Mouse (Mus musculus): ENCODE results near the gene Ap2m1. TPM values are rescaled to one million over a fixed set of nuclear protein-coding genes. Genes with fewer than 3 reads are reported as not detected.
A peak's percentile ranks its signal among the peaks of the same experiment; 100 is the strongest.

Gene Ap2m1
- polyA plus RNA-seq, 1 experiment from 2014 or later: 1,151 TPM

GRCm38 (mm10) chr16:20534617-20535295 lies 522 bp upstream of the Ap2m1 start:
- Histone ChIP-seq H3K36me3 (peaks cover 55% of the 10 kb centered on the region), H3K27me3 (replicated peaks) (no peaks in the 10 kb centered on the region), H3K4me3 (replicated peaks) (no peak overlapping the region; the same call in 1 of the 2 replicates), H3K27ac (replicated peaks) (no peak overlapping the region), H3K4me2 (peak overlapping the region; percentile 36), H3K9me3 (replicated peaks) (no peaks in the 10 kb centered on the region), H3K4me1 (peaks cover 31% of the 10 kb centered on the region), H3K9ac (replicated peaks) (no peak overlapping the region)
- no peak for ATAC-seq (ENCODE audit: low FRiP score)
- WGBS: 46% methylated on average over 10 of the region's 10 CpGs

- Histone ChIP-seq H3K9ac (replicated peaks) (peak overlapping the region; percentile 99), H3K36me3 (peaks cover 55% of the 10 kb centered on the region), H3K4me3 (replicated peaks) (peak overlapping the region; percentile 93), H3K9me3 (replicated peaks) (no peaks in the 10 kb centered on the region), H3K27me3 (replicated peaks) (no peaks in the 10 kb centered on the region), H3K27ac (replicated peaks) (peak overlapping the region; percentile 89), H3K4me1 (peaks cover 31% of the 10 kb centered on the region), H3K4me2 (peak overlapping the region; percentile 82)
- 33% methylated on average over 9 of the region's 9 CpGs for WGBS
- ATAC-seq (ENCODE audit: low FRiP score): no peak
These were observed 895 bp downstream of the Ap2m1 start for GRCm38 (mm10) chr16:20536081-20536665.

DNA sequence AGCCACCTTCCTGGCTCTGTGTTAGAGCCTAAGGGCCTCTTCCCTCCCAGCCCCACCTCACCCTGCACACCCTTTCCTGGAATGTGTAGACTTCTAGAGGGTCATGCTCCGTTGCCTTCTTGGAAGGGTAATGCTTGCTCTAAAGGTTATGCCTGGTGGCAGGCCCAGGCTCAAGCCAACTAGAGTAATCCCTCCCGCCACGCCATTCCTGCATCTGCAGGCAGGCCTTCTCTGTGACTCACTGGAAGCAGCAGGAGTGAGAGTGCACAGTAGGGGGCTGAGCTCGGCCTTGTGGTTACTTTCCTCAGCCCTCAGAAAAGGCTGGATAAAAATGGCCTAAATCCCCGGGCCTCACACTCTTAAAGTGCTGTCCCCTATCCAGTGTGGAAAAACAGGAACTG lies 1.8 kb downstream of the Ap2m1 start:
- Histone ChIP-seq H3K4me1 (peaks cover 31% of the 10 kb centered on the region), H3K4me3 (replicated peaks) (peak overlapping the region; percentile 93), H3K4me2 (peak overlapping the region; percentile 82), H3K27me3 (replicated peaks) (no peaks in the 10 kb centered on the region), H3K27ac (replicated peaks) (no peak overlapping the region; the same call in 1 of the 2 replicates), H3K9me3 (replicated peaks) (no peaks in the 10 kb centered on the region), H3K36me3 (peaks cover 55% of the 10 kb centered on the region), H3K9ac (replicated peaks) (peak overlapping the region; percentile 99)
- WGBS: 32% methylated on average over 5 of the region's 5 CpGs
- no peak for ATAC-seq (ENCODE audit: low FRiP score)

GRCm38 (mm10) chr16:20537601-20538320 lies 2.5 kb downstream of the Ap2m1 start:
- no peaks in the 10 kb centered on the region for H3K27me3 ChIP-seq (replicated peaks)
- H3K4me3 ChIP-seq (replicated peaks): peak overlapping the region; percentile 93
- no peaks in the 10 kb centered on the region for H3K9me3 ChIP-seq (replicated peaks)
- peak overlapping the region; percentile 99 for H3K9ac ChIP-seq (replicated peaks)
- H3K4me1 ChIP-seq: peaks cover 31% of the 10 kb centered on the region
- WGBS: 49% methylated on average over 6 of the region's 6 CpGs
- H3K4me2 ChIP-seq: peak overlapping the region; percentile 82
- H3K27ac ChIP-seq (replicated peaks): no peak overlapping the region
- ATAC-seq (ENCODE audit: low FRiP score): no peak
- H3K36me3 ChIP-seq: peaks cover 58% of the 10 kb centered on the region

DNA sequence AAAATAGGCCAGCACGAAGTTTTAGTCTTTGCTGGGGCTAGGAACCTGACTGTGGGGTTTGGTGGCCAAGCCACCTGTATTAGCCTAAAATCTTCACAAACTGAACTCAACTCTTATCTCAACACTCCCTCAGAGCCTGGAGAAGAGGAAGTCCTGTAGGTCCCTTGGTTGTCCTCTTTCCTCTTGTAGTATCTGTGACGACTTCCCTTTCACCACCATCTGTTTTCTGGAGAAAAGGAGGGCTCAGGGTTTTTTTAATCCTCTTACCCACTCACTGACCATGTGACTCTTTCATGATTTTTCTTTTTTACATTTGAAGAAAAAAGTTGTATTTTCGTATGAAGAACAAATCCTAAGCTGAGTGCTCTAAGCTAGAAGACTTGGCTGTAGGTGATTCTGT lies 4.4 kb downstream of the Ap2m1 start:
- peaks cover 64% of the 10 kb centered on the region for H3K36me3 ChIP-seq
- peaks cover 31% of the 10 kb centered on the region for H3K4me1 ChIP-seq
- ATAC-seq (ENCODE audit: low FRiP score): no peak
- no peak overlapping the region for H3K9ac ChIP-seq (replicated peaks)
- no peaks in the 10 kb centered on the region for H3K27me3 ChIP-seq (replicated peaks)
- 83% methylated on average over 3 of the region's 3 CpGs for WGBS
- H3K9me3 ChIP-seq (replicated peaks): no peaks in the 10 kb centered on the region
- no peak overlapping the region for H3K4me3 ChIP-seq (replicated peaks)
- H3K27ac ChIP-seq (replicated peaks): no peak overlapping the region
- H3K4me2 ChIP-seq: no peak overlapping the region

DNA sequence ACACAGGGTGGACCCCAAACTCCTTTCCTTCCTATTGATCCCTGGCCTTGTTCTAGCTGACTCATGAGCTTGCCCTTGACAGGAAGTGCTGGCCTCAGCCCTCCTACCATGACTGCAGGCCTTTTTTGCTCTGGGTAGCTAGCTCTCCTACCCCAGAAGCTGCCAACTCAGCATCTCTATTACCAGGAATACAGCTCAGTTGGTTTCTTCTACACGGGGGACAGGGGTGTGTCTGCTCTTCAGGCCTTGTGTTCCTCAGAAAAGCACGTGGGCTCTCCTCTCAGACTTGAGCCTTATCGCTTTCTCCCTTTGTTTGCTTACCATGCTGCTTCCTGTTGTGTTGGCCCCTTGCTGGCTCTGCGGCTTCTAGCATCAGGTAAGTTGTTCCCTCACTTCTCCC lies 5.2 kb downstream of the Ap2m1 start:
- H3K27ac ChIP-seq (replicated peaks): no peak overlapping the region
- H3K4me3 ChIP-seq (replicated peaks): no peak overlapping the region
- no peaks in the 10 kb centered on the region for H3K27me3 ChIP-seq (replicated peaks)
- H3K4me2 ChIP-seq: no peak overlapping the region
- ATAC-seq (ENCODE audit: low FRiP score): no peak
- peaks cover 71% of the 10 kb centered on the region for H3K36me3 ChIP-seq
- 89% methylated on average over 4 of the region's 4 CpGs for WGBS
- H3K9me3 ChIP-seq (replicated peaks): no peaks in the 10 kb centered on the region
- no peak overlapping the region for H3K9ac ChIP-seq (replicated peaks)
- H3K4me1 ChIP-seq: peaks cover 31% of the 10 kb centered on the region

DNA sequence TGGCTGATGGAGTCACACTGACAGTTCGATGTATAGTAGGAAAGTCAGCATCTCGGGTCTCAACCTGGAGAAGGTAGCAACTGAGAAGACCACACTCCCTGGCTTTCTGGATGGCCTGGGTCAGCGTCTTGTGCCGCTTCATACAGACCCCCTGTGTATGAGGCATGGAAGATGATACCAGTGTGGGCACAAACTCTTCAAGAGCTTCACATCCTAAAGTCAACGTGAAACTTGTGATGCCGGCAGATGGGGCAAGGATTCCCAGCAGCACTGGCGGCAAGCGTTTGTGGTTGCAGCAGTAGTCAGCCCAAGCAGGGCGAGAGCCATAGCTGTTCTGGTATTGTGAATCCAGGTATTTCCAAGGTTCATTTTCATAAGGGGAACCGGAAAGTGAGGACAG lies 10.4 kb downstream of the Ap2m1 start:
- Histone ChIP-seq H3K9me3 (replicated peaks) (no peaks in the 10 kb centered on the region), H3K4me1 (peaks cover 23% of the 10 kb centered on the region), H3K9ac (replicated peaks) (no peak overlapping the region), H3K27ac (replicated peaks) (no peak overlapping the region), H3K36me3 (peaks cover 58% of the 10 kb centered on the region), H3K4me2 (no peak overlapping the region), H3K4me3 (replicated peaks) (no peak overlapping the region), H3K27me3 (replicated peaks) (no peaks in the 10 kb centered on the region)
- no peak for ATAC-seq (ENCODE audit: low FRiP score)
- 95% methylated on average over 10 of the region's 10 CpGs for WGBS

GRCm38 (mm10) chr16:20547423-20547822 lies 12.1 kb downstream of the Ap2m1 start:
- WGBS: 56% methylated on average over 5 of the region's 5 CpGs
- H3K4me1 ChIP-seq: peaks cover 23% of the 10 kb centered on the region
- no peaks in the 10 kb centered on the region for H3K9me3 ChIP-seq (replicated peaks)
- H3K36me3 ChIP-seq: peaks cover 57% of the 10 kb centered on the region
- H3K27me3 ChIP-seq (replicated peaks): no peaks in the 10 kb centered on the region
- peak overlapping the region; percentile 79 for H3K27ac ChIP-seq (replicated peaks)
- ATAC-seq (ENCODE audit: low FRiP score): no peak
- no peak overlapping the region; the same call in 1 of the 2 replicates for H3K9ac ChIP-seq (replicated peaks)
- H3K4me2 ChIP-seq: peak overlapping the region; percentile 84
- H3K4me3 ChIP-seq (replicated peaks): peak overlapping the region; percentile 89

- Histone ChIP-seq H3K4me3 (replicated peaks) (peak within 1 kb of the TSS; percentile 89), H3K4me1 (peaks cover 23% of the 10 kb centered on the region), H3K27ac (replicated peaks) (peak within 1 kb of the TSS; percentile 79), H3K4me2 (peak within 1 kb of the TSS; percentile 84), H3K27me3 (replicated peaks) (no peaks in the 10 kb centered on the region), H3K9ac (replicated peaks) (peak within 1 kb of the TSS; percentile 93), H3K9me3 (replicated peaks) (no peaks in the 10 kb centered on the region), H3K36me3 (peaks cover 59% of the 10 kb centered on the region)
- under 1% methylated on average over 56 of the region's 56 CpGs for WGBS
- peak; percentile 98 for ATAC-seq (ENCODE audit: low FRiP score)
These were observed 13.0 kb downstream of the Ap2m1 start, which contains the start of gene Abcf3 for GRCm38 (mm10) chr16:20548096-20548948. TSS of gene Abcf3 (plus strand) at chr16:20548577.

- H3K9ac ChIP-seq (replicated peaks): peak overlapping the region; percentile 93
- H3K27me3 ChIP-seq (replicated peaks): no peaks in the 10 kb centered on the region
- peaks cover 59% of the 10 kb centered on the region for H3K36me3 ChIP-seq
- no peak for ATAC-seq (ENCODE audit: low FRiP score)
- H3K4me1 ChIP-seq: peaks cover 23% of the 10 kb centered on the region
- H3K9me3 ChIP-seq (replicated peaks): no peaks in the 10 kb centered on the region
- H3K27ac ChIP-seq (replicated peaks): no peak overlapping the region
- 48% methylated on average over 9 of the region's 9 CpGs for WGBS
- H3K4me2 ChIP-seq: peak overlapping the region; percentile 84
- peak overlapping the region; percentile 89 for H3K4me3 ChIP-seq (replicated peaks)
These were observed 13.9 kb downstream of the Ap2m1 start for GRCm38 (mm10) chr16:20549161-20549560.

- H3K4me3 ChIP-seq (replicated peaks): no peak overlapping the region
- H3K27me3 ChIP-seq (replicated peaks): no peaks in the 10 kb centered on the region
- no peak overlapping the region for H3K4me2 ChIP-seq
- no peaks in the 10 kb centered on the region for H3K9me3 ChIP-seq (replicated peaks)
- ATAC-seq (ENCODE audit: low FRiP score): no peak
- H3K9ac ChIP-seq (replicated peaks): no peak overlapping the region
- H3K4me1 ChIP-seq: peaks cover 23% of the 10 kb centered on the region
- peaks cover 56% of the 10 kb centered on the region for H3K36me3 ChIP-seq
- H3K27ac ChIP-seq (replicated peaks): no peak overlapping the region
- 95% methylated on average over 5 of the region's 5 CpGs for WGBS
These were observed 16.4 kb downstream of the Ap2m1 start for GRCm38 (mm10) chr16:20551691-20552090.

All from neural tube, embryonic 15.5 days (tissue).